18 mouse cellular contexts compared by ENCODE assay signal in the genomic region with DNA sequence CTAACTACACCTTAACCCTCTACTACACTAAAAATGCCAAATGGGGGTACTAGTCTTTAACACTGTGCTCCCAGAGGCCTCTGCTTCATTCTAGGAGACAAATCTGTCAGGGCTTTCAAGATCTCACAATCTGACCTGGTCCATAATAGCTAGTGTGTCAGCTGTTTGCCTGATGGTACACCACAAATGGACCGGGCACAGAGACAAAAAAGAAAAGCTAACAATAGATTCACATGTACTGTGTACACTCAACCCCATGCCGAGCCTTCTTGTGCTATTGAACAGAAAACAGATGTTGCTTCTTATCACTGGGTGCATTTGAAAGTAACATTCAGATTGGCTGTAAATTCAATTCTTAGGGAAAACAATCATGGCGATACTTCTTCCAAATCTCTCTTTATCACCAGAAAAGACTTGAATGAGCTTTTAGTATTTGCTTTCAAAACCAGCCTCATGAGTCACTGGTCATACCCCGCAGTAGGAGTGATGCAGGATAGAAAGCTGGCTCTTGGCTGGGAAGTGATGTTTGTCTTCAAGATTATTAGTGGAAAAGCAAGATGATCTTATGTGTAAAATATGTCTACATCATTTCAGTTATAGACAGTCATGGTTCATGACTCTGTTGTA. TPM values are rescaled to one million over a fixed set of nuclear protein-coding genes. Genes with fewer than 3 reads are reported as not detected.
DNase-seq lines count a peak whose midpoint lies in the region; ATAC-seq and TF ChIP-seq lines count a peak whose summit lies in the region.
"Had no signal": no experiment of that assay in that cellular context is flagged by ENCODE, and none has a peak within 500 bp of the region (broad histone marks: within the 10 kb centered on the region; RNA-seq: fewer than 3 reads in every experiment).

No protein-coding gene starts in this region.

- H3K27ac ChIP-seq in hindbrain, embryonic 14.5 days: peak overlapping the region; percentile 57; the same call in 1 of the 2 replicates
- no peak overlapping the region for H3K27ac ChIP-seq in hindbrain, postnatal 0 days
- peak overlapping the region; percentile 78 for H3K27ac ChIP-seq in heart, embryonic 16.5 days (ENCODE audit: low read length)
- no peak overlapping the region for H3K27ac ChIP-seq in kidney, embryonic 15.5 days
- H3K27ac ChIP-seq: embryonic facial prominence, embryonic 12.5 days; layer of hippocampus, adult 2 months; limb, embryonic 15.5 days had no signal

- TF ChIP-seq CTCF in hindbrain, postnatal 0 days (IDR thresholded peaks at IDR 0.05; ENCODE audit: low read depth): no peak
- TF ChIP-seq CTCF in Patski (IDR thresholded peaks at IDR 0.05): no peak

- CTCF ChIA-PET in Patski (lab: Charles Lee): interaction anchor here (0.8 to 1.6 kb wide), 3 partner anchors 11 to 71 kb away, joined by 3 to 4 read pairs (median 3); no protein-coding TSS in a partner anchor

- no peaks in the 10 kb centered on the region for H3K9me3 ChIP-seq in hindbrain, embryonic 14.5 days (ENCODE audit: control insufficient read depth, low read length)
- H3K9me3 ChIP-seq in hindbrain, postnatal 0 days (ENCODE audit: low read length): no peaks in the 10 kb centered on the region
- no peaks in the 10 kb centered on the region for H3K9me3 ChIP-seq in heart, embryonic 16.5 days (replicated peaks; ENCODE audit: control insufficient read depth, low read length)
- no peaks in the 10 kb centered on the region for H3K9me3 ChIP-seq in kidney, embryonic 15.5 days (replicated peaks)
- H3K9me3 ChIP-seq: embryonic facial prominence, embryonic 12.5 days; G1E; limb, embryonic 15.5 days had no signal

- peaks cover 39% of the 10 kb centered on the region for H3K4me1 ChIP-seq in hindbrain, embryonic 14.5 days (replicated peaks; ENCODE audit: control insufficient read depth, insufficient read depth, low read length)
- peaks cover 14% of the 10 kb centered on the region for H3K4me1 ChIP-seq in hindbrain, postnatal 0 days (ENCODE audit: insufficient read depth, low read length)
- H3K4me1 ChIP-seq in heart, embryonic 16.5 days (ENCODE audit: control insufficient read depth, insufficient read depth, low read length): peaks cover 41% of the 10 kb centered on the region
- H3K4me1 ChIP-seq in kidney, embryonic 15.5 days: peaks cover 18% of the 10 kb centered on the region
- H3K4me1 ChIP-seq: limb, embryonic 15.5 days had no signal

- peak; percentile 58 for DNase-seq in cerebellum, adult 9-11 months
- no peak for DNase-seq in cerebellum, adult 11-12 months
- DNase-seq in hindbrain, embryonic 14.5 days (ENCODE audit: low spot score): no peak
- DNase-seq in hindbrain, postnatal 0 days (ENCODE audit: low spot score): no peak
- DNase-seq in Patski (ENCODE audit: low read depth, low spot score): peak; percentile 30
- no peak for DNase-seq in adrenal gland, postnatal 4 days (ENCODE audit: low spot score in 2 of 2)
- DNase-seq: B cell, adult 2 months; kidney, adult 9 months; lung, embryonic 14.5 days; right cerebral cortex, postnatal 14 days; thymus, adult 2 months had no signal

- peaks cover 62% of the 10 kb centered on the region for H3K36me3 ChIP-seq in hindbrain, embryonic 14.5 days (replicated peaks; ENCODE audit: control insufficient read depth, insufficient read depth)
- H3K36me3 ChIP-seq in hindbrain, postnatal 0 days (ENCODE audit: insufficient read depth, low read length): peaks cover 6% of the 10 kb centered on the region; the same call in 1 of the 2 replicates
- H3K36me3 ChIP-seq in heart, embryonic 16.5 days (ENCODE audit: control insufficient read depth, insufficient read depth): peaks cover 42% of the 10 kb centered on the region
- H3K36me3 ChIP-seq in kidney, embryonic 15.5 days: peaks cover 72% of the 10 kb centered on the region
- H3K36me3 ChIP-seq: G1E; limb, embryonic 15.5 days had no signal

- no peak overlapping the region for H3K4me2 ChIP-seq in hindbrain, embryonic 14.5 days (replicated peaks)
- no peak overlapping the region for H3K4me2 ChIP-seq in hindbrain, postnatal 0 days (ENCODE audit: low read depth, low read length)
- no peak overlapping the region for H3K4me2 ChIP-seq in heart, embryonic 16.5 days (ENCODE audit: low read depth, low read length)
- H3K4me2 ChIP-seq in kidney, embryonic 15.5 days: no peak overlapping the region
- H3K4me2 ChIP-seq: embryonic facial prominence, embryonic 12.5 days; limb, embryonic 15.5 days; lung, embryonic 14.5 days had no signal

- H3K27me3 ChIP-seq in hindbrain, embryonic 14.5 days (ENCODE audit: control insufficient read depth, insufficient read depth, low read length): no peaks in the 10 kb centered on the region
- no peaks in the 10 kb centered on the region for H3K27me3 ChIP-seq in hindbrain, postnatal 0 days (ENCODE audit: insufficient read depth, low read length)
- no peaks in the 10 kb centered on the region for H3K27me3 ChIP-seq in Patski
- H3K27me3 ChIP-seq in heart, embryonic 16.5 days (ENCODE audit: control insufficient read depth, insufficient read depth, low read length): no peaks in the 10 kb centered on the region
- H3K27me3 ChIP-seq in kidney, embryonic 15.5 days: no peaks in the 10 kb centered on the region
- H3K27me3 ChIP-seq: embryonic facial prominence, embryonic 12.5 days; limb, embryonic 15.5 days had no signal

- ATAC-seq in hindbrain, embryonic 14.5 days (ENCODE audit: low FRiP score): no peak
- ATAC-seq in hindbrain, postnatal 0 days: no peak
- ATAC-seq in Patski: peak; percentile 51
- ATAC-seq in heart, embryonic 16.5 days (replicated peaks; ENCODE audit: extremely low read depth, insufficient read depth, low FRiP score): peak; percentile 43; the same call in 1 of the 2 replicates
- no peak for ATAC-seq in kidney, embryonic 15.5 days (replicated peaks; ENCODE audit: low FRiP score)
- ATAC-seq: activated CD4-positive, CD25-positive, alpha-beta regulatory T cell, adult 4 months had no signal

- no peak overlapping the region for H3K9ac ChIP-seq in hindbrain, embryonic 14.5 days
- no peak overlapping the region for H3K9ac ChIP-seq in hindbrain, postnatal 0 days (replicated peaks; ENCODE audit: low read length)
- no peak overlapping the region for H3K9ac ChIP-seq in heart, embryonic 16.5 days (ENCODE audit: low read length)
- no peak overlapping the region for H3K9ac ChIP-seq in kidney, embryonic 15.5 days
- H3K9ac ChIP-seq: embryonic facial prominence, embryonic 12.5 days; limb, embryonic 15.5 days; lung, embryonic 14.5 days had no signal

- in situ Hi-C loops in Patski (cut with MboI; ENCODE audit: low pct_unique_long_range_greater_than_20kb): no loop called here

- 49% methylated on average over 4 of the region's 4 CpGs for WGBS in hindbrain, embryonic 14.5 days
- 46% methylated on average over 4 of the region's 4 CpGs for WGBS in hindbrain, postnatal 0 days
- WGBS in heart, embryonic 16.5 days: 31% methylated on average over 4 of the region's 4 CpGs
- WGBS in kidney, embryonic 15.5 days: 80% methylated on average over 4 of the region's 4 CpGs

- no peak overlapping the region for H3K4me3 ChIP-seq in hindbrain, embryonic 14.5 days (replicated peaks; ENCODE audit: low read length)
- no peak overlapping the region for H3K4me3 ChIP-seq in hindbrain, postnatal 0 days (ENCODE audit: low read length)
- no peak overlapping the region for H3K4me3 ChIP-seq in heart, embryonic 16.5 days (ENCODE audit: low read length)
- no peak overlapping the region for H3K4me3 ChIP-seq in kidney, embryonic 15.5 days (replicated peaks)
- H3K4me3 ChIP-seq: embryonic facial prominence, embryonic 12.5 days; layer of hippocampus, adult 2 months; limb, embryonic 15.5 days had no signal

- POLR2A ChIA-PET in Patski (lab: Charles Lee): no interaction called here

RNA-seq across cellular contexts. Expression of a gene that starts 30.0 kb away (rescaled TPM):
- 171 and 178 TPM in 2 replicates for polyA plus RNA-seq in hindbrain, embryonic 14.5 days (2014; fragmentation: Nextera tagmentation; extraction: Ambion mirVana)
- total RNA-seq in hindbrain, postnatal 0 days (2014; rRNA removed): 89.3 and 99.4 TPM in 2 replicates
- polyA plus RNA-seq in hindbrain, postnatal 0 days (2015; fragmentation: Nextera tagmentation; extraction: Ambion mirVana): 112 and 114 TPM in 2 replicates
- 2.5 TPM for polyA plus RNA-seq in Patski (2021)
- 59.8 and 61.6 TPM in 2 replicates for polyA plus RNA-seq in heart, embryonic 16.5 days (2015; fragmentation: Nextera tagmentation; extraction: Ambion mirVana)
- 118 and 130 TPM in 2 replicates for polyA plus RNA-seq in kidney, embryonic 15.5 days (2015; fragmentation: Nextera tagmentation; extraction: Ambion mirVana)
- total RNA-seq in adrenal gland, postnatal 4 days (2021): 10 to 100 TPM; 69.6 to 73.3 TPM

Comparison
In these comparisons a context has a peak if more than half of its experiments do, and no peak if none do; other contexts are left out.
1. DNase-seq: peak in cerebellum, adult 9-11 months (single experiment) and Patski (single experiment); none in cerebellum, adult 11-12 months (single experiment), hindbrain, embryonic 14.5 days (single experiment), hindbrain, postnatal 0 days (single experiment) and adrenal gland, postnatal 4 days (0 of 2).
2. H3K27ac ChIP-seq: peak in hindbrain, embryonic 14.5 days (single experiment) and heart, embryonic 16.5 days (single experiment); none in hindbrain, postnatal 0 days (single experiment) and kidney, embryonic 15.5 days (single experiment).
3. ATAC-seq: peak in Patski (single experiment) and heart, embryonic 16.5 days (single experiment); none in hindbrain, embryonic 14.5 days (single experiment), hindbrain, postnatal 0 days (single experiment) and kidney, embryonic 15.5 days (single experiment).
4. RNA of a gene that starts 30.0 kb away (polyA plus RNA-seq): 171 to 178 TPM in hindbrain, embryonic 14.5 days, 118 to 130 TPM in kidney, embryonic 15.5 days, 112 to 114 TPM in hindbrain, postnatal 0 days and 59.8 to 61.6 TPM in heart, embryonic 16.5 days; 2.5 TPM in Patski (single experiment); every median in the first group is over 10 times any median in the second.